In the genomic region with DNA sequence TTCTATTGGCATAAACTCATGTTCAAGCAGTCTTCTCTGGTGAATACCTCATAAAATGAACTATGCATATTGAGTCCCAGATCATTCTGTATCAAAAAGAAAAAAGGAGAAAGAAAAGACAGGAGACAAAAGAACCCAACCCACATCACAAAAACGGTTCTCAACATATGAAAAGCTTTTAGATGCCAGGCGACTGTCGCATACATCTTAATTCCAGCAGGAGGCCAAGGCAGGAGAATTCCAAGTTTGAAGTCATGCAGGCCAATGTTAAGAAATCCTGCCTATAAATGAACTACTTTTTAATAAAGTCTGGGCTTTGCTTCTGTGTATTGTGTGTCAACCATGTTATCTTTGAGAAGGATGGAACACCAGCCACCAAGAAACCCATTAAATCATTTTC, we compare ENCODE assay signal across 11 mouse cellular contexts. TPM values are rescaled to one million over a fixed set of nuclear protein-coding genes. Genes with fewer than 3 reads are reported as not detected.
DNase-seq lines count a peak whose midpoint lies in the region; ATAC-seq lines count a peak whose summit lies in the region.
"Had no signal": no experiment of that assay in that cellular context is flagged by ENCODE, and none has a peak within 500 bp of the region (broad histone marks: within the 10 kb centered on the region; RNA-seq: fewer than 3 reads in every experiment).

No protein-coding gene starts in this region.

- ATAC-seq in heart, embryonic 14.5 days (ENCODE audit: insufficient number of reproducible peaks, insufficient read depth, low FRiP score, low read depth), result no peak
- no peak; the same call in 1 of the 2 replicates for ATAC-seq in hindbrain, embryonic 16.5 days
- ATAC-seq in midbrain, embryonic 13.5 days, result no peak

- DNase-seq in heart, postnatal 4 days, result no peak
- DNase-seq in embryonic facial prominence, embryonic 10.5 days (ENCODE audit: low spot score), result no peak
- DNase-seq in adrenal gland, postnatal 25 days, result no peak
- DNase-seq in adrenal gland, postnatal 4 days (ENCODE audit: low spot score in 2 of 2), result no peak
- DNase-seq in embryo, embryonic 9.5 days (ENCODE audit: extremely low spot score), result no peak

- no peaks in the 10 kb centered on the region for H3K36me3 ChIP-seq in heart, embryonic 14.5 days (ENCODE audit: control insufficient read depth, insufficient read depth, low read length)
- H3K36me3 ChIP-seq in embryonic facial prominence, embryonic 10.5 days (replicated peaks), result no peaks in the 10 kb centered on the region
- H3K36me3 ChIP-seq in hindbrain, embryonic 16.5 days (ENCODE audit: control insufficient read depth, insufficient read depth, low read length), result no peaks in the 10 kb centered on the region
- no peaks in the 10 kb centered on the region for H3K36me3 ChIP-seq in midbrain, embryonic 13.5 days

- H3K4me2 ChIP-seq in heart, embryonic 14.5 days (ENCODE audit: low read length), result peak overlapping the region; percentile 59; the same call in 1 of the 2 replicates
- peak overlapping the region; percentile 55 for H3K4me2 ChIP-seq in hindbrain, embryonic 16.5 days (ENCODE audit: low read length)
- peak overlapping the region; percentile 58 for H3K4me2 ChIP-seq in midbrain, embryonic 13.5 days (replicated peaks)

- no peak overlapping the region for H3K4me3 ChIP-seq in heart, embryonic 14.5 days (ENCODE audit: control insufficient read depth in 1 of 2, insufficient read depth in 1 of 2, low read depth in 1 of 2, low read length in 2 of 2)
- H3K4me3 ChIP-seq in embryonic facial prominence, embryonic 10.5 days, result peak overlapping the region; percentile 45
- peak overlapping the region; percentile 37 for H3K4me3 ChIP-seq in hindbrain, embryonic 16.5 days (ENCODE audit: low read length)
- H3K4me3 ChIP-seq in midbrain, embryonic 13.5 days (replicated peaks), result peak overlapping the region; percentile 43

- 3% methylated on average over 3 of the region's 3 CpGs for WGBS in heart, embryonic 14.5 days
- 3% methylated on average over 3 of the region's 3 CpGs for WGBS in embryonic facial prominence, embryonic 10.5 days
- WGBS in hindbrain, embryonic 16.5 days, result 3% methylated on average over 3 of the region's 3 CpGs
- 0% methylated on average over 3 of the region's 3 CpGs for WGBS in midbrain, embryonic 13.5 days

- H3K27ac ChIP-seq in heart, embryonic 14.5 days (replicated peaks in 1 of 2; ENCODE audit: control insufficient read depth in 1 of 2, insufficient read depth in 1 of 2, low read depth in 2 of 2, low read length in 2 of 2), result no peak overlapping the region
- H3K27ac ChIP-seq in embryonic facial prominence, embryonic 10.5 days (replicated peaks), result peak overlapping the region; percentile 86
- no peak overlapping the region for H3K27ac ChIP-seq in hindbrain, embryonic 16.5 days (ENCODE audit: low read depth, low read length)
- peak overlapping the region; percentile 36; the same call in 1 of the 2 replicates for H3K27ac ChIP-seq in midbrain, embryonic 13.5 days

- H3K4me1 ChIP-seq in heart, embryonic 14.5 days (ENCODE audit: control insufficient read depth in 2 of 2, insufficient read depth in 2 of 2, low read length in 2 of 2), result no peaks in the 10 kb centered on the region
- H3K4me1 ChIP-seq in embryonic facial prominence, embryonic 10.5 days, result peaks cover 4% of the 10 kb centered on the region; the same call in 1 of the 2 replicates
- H3K4me1 ChIP-seq in hindbrain, embryonic 16.5 days (ENCODE audit: control insufficient read depth, insufficient read depth, low read depth, low read length), result no peaks in the 10 kb centered on the region
- H3K4me1 ChIP-seq in midbrain, embryonic 13.5 days (replicated peaks), result no peaks in the 10 kb centered on the region; the same call in 1 of the 2 replicates

- H3K27me3 ChIP-seq in heart, embryonic 14.5 days (ENCODE audit: control insufficient read depth, insufficient read depth, low read length), result peaks cover 3% of the 10 kb centered on the region; the same call in 1 of the 2 replicates
- H3K27me3 ChIP-seq in embryonic facial prominence, embryonic 10.5 days (replicated peaks; ENCODE audit: low read depth, poor library complexity, severe bottlenecking), result peaks cover 5% of the 10 kb centered on the region; the same call in 1 of the 2 replicates
- H3K27me3 ChIP-seq in hindbrain, embryonic 16.5 days (replicated peaks; ENCODE audit: control insufficient read depth, insufficient read depth, low read length), result no peaks in the 10 kb centered on the region; the same call in 1 of the 2 replicates
- 0 out of 2 replicates have a peak, but pooled peaks cover 2% of the 10 kb centered on the region for H3K27me3 ChIP-seq in midbrain, embryonic 13.5 days

- no peak overlapping the region for H3K9ac ChIP-seq in heart, embryonic 14.5 days (ENCODE audit: low read length)
- peak overlapping the region; percentile 44; the same call in 1 of the 2 replicates for H3K9ac ChIP-seq in hindbrain, embryonic 16.5 days (ENCODE audit: low read depth, low read length)
- H3K9ac ChIP-seq in midbrain, embryonic 13.5 days (replicated peaks), result 0 out of 2 replicates have a peak overlapping the region, but pooled peaks have one; percentile 59

- no peaks in the 10 kb centered on the region for H3K9me3 ChIP-seq in heart, embryonic 14.5 days (ENCODE audit: control insufficient read depth, low read length)
- no peaks in the 10 kb centered on the region for H3K9me3 ChIP-seq in embryonic facial prominence, embryonic 10.5 days
- no peaks in the 10 kb centered on the region for H3K9me3 ChIP-seq in hindbrain, embryonic 16.5 days (ENCODE audit: control insufficient read depth, low read length)
- no peaks in the 10 kb centered on the region for H3K9me3 ChIP-seq in midbrain, embryonic 13.5 days

RNA-seq across cellular contexts. Expression of gene Gm11634, which starts 5.1 kb away (rescaled TPM):
- polyA plus RNA-seq in heart, embryonic 14.5 days (2014; fragmentation: Nextera tagmentation; extraction: Ambion mirVana), result not detected in 2 replicates
- not detected for total RNA-seq in heart, postnatal 4 days (2021)
- not detected in 2 replicates for polyA plus RNA-seq in embryonic facial prominence, embryonic 10.5 days (2016; fragmentation: Nextera tagmentation; extraction: Ambion mirVana)
- polyA plus RNA-seq in hindbrain, embryonic 16.5 days (2015; fragmentation: Nextera tagmentation; extraction: Ambion mirVana), result not detected in 2 replicates
- not detected in 2 replicates for polyA plus RNA-seq in midbrain, embryonic 13.5 days (2015; fragmentation: Nextera tagmentation; extraction: Ambion mirVana)
- total RNA-seq in adrenal gland, postnatal 25 days (2021), result not detected in 2 replicates
- not detected for total RNA-seq in adrenal gland, postnatal 4 days (2021)
- total RNA-seq: layer of hippocampus, postnatal 25 days; neutrophil, adult 5-6 weeks had no signal
- polyA plus RNA-seq: erythroblast, embryonic 14.5 days had no signal

RNA-seq across cellular contexts. Expression of gene Tmem106a, which starts 22.1 kb away (rescaled TPM):
- polyA plus RNA-seq in heart, embryonic 14.5 days (2014; fragmentation: Nextera tagmentation; extraction: Ambion mirVana), result 3.6 and 4.1 TPM in 2 replicates
- total RNA-seq in heart, postnatal 4 days (2021), result 1 to 10 TPM; 7.9 TPM
- 1.5 and 2.1 TPM in 2 replicates for polyA plus RNA-seq in embryonic facial prominence, embryonic 10.5 days (2016; fragmentation: Nextera tagmentation; extraction: Ambion mirVana)
- 4.4 and 4.9 TPM in 2 replicates for polyA plus RNA-seq in hindbrain, embryonic 16.5 days (2015; fragmentation: Nextera tagmentation; extraction: Ambion mirVana)
- 2.1 and 2.7 TPM in 2 replicates for polyA plus RNA-seq in midbrain, embryonic 13.5 days (2015; fragmentation: Nextera tagmentation; extraction: Ambion mirVana)
- 11.4 and 14.1 TPM in 2 replicates for total RNA-seq in adrenal gland, postnatal 25 days (2021)
- 10 to 100 TPM; 19.2 to 21.0 TPM for total RNA-seq in adrenal gland, postnatal 4 days (2021)

RNA-seq across cellular contexts. Expression of gene Rdm1, which starts 22.9 kb away (rescaled TPM):
- 42.4 and 48.4 TPM in 2 replicates for polyA plus RNA-seq in heart, embryonic 14.5 days (2014; fragmentation: Nextera tagmentation; extraction: Ambion mirVana)
- total RNA-seq in heart, postnatal 4 days (2021), result 10 to 100 TPM; 29.2 to 35.0 TPM
- polyA plus RNA-seq in embryonic facial prominence, embryonic 10.5 days (2016; fragmentation: Nextera tagmentation; extraction: Ambion mirVana), result 28.2 and 29.4 TPM in 2 replicates
- polyA plus RNA-seq in hindbrain, embryonic 16.5 days (2015; fragmentation: Nextera tagmentation; extraction: Ambion mirVana), result 17.2 and 21.7 TPM in 2 replicates
- 21.7 and 24.8 TPM in 2 replicates for polyA plus RNA-seq in midbrain, embryonic 13.5 days (2015; fragmentation: Nextera tagmentation; extraction: Ambion mirVana)
- total RNA-seq in adrenal gland, postnatal 25 days (2021), result 29.9 and 37.3 TPM in 2 replicates
- 10 to 100 TPM; 29.1 to 33.0 TPM for total RNA-seq in adrenal gland, postnatal 4 days (2021)

RNA-seq across cellular contexts. Expression of gene Nbr1, which starts 52.2 kb away (rescaled TPM):
- 62.6 and 70.0 TPM in 2 replicates for polyA plus RNA-seq in heart, embryonic 14.5 days (2014; fragmentation: Nextera tagmentation; extraction: Ambion mirVana)
- 100 to 1,000 TPM; 116 to 120 TPM for total RNA-seq in heart, postnatal 4 days (2021)
- 68.0 and 70.0 TPM in 2 replicates for polyA plus RNA-seq in embryonic facial prominence, embryonic 10.5 days (2016; fragmentation: Nextera tagmentation; extraction: Ambion mirVana)
- 80.5 and 93.2 TPM in 2 replicates for polyA plus RNA-seq in hindbrain, embryonic 16.5 days (2015; fragmentation: Nextera tagmentation; extraction: Ambion mirVana)
- 113 and 116 TPM in 2 replicates for polyA plus RNA-seq in midbrain, embryonic 13.5 days (2015; fragmentation: Nextera tagmentation; extraction: Ambion mirVana)
- 156 and 164 TPM in 2 replicates for total RNA-seq in adrenal gland, postnatal 25 days (2021)
- total RNA-seq in adrenal gland, postnatal 4 days (2021), result 100 to 1,000 TPM; 167 to 227 TPM

RNA-seq across cellular contexts. Expression of gene Brca1, which starts 52.4 kb away (rescaled TPM):
- 7.5 and 8.3 TPM in 2 replicates for polyA plus RNA-seq in heart, embryonic 14.5 days (2014; fragmentation: Nextera tagmentation; extraction: Ambion mirVana)
- 10 to 100 TPM; 10.6 to 10.9 TPM for total RNA-seq in heart, postnatal 4 days (2021)
- polyA plus RNA-seq in embryonic facial prominence, embryonic 10.5 days (2016; fragmentation: Nextera tagmentation; extraction: Ambion mirVana), result 23.7 and 27.0 TPM in 2 replicates
- 2.0 and 3.0 TPM in 2 replicates for polyA plus RNA-seq in hindbrain, embryonic 16.5 days (2015; fragmentation: Nextera tagmentation; extraction: Ambion mirVana)
- 4.7 and 5.3 TPM in 2 replicates for polyA plus RNA-seq in midbrain, embryonic 13.5 days (2015; fragmentation: Nextera tagmentation; extraction: Ambion mirVana)
- total RNA-seq in adrenal gland, postnatal 25 days (2021), result 3.5 and 3.9 TPM in 2 replicates
- total RNA-seq in adrenal gland, postnatal 4 days (2021), result 10 to 100 TPM; 16.6 to 18.9 TPM

Comparison
In these comparisons a context has a peak if more than half of its experiments do, and no peak if none do; other contexts are left out.
1. H3K27ac ChIP-seq: peak in embryonic facial prominence, embryonic 10.5 days (single experiment) and midbrain, embryonic 13.5 days (single experiment); none in heart, embryonic 14.5 days (0 of 2) and hindbrain, embryonic 16.5 days (single experiment).
2. H3K4me3 ChIP-seq: peak in embryonic facial prominence, embryonic 10.5 days (single experiment), hindbrain, embryonic 16.5 days (single experiment) and midbrain, embryonic 13.5 days (single experiment); none in heart, embryonic 14.5 days (0 of 2).
3. Peak in every context shown above with its lines, with median percentiles within 50 percentile points of each other: H3K4me2 ChIP-seq.